ENCODE assay signal across 9 mouse cellular contexts in genomic region chr13:113865806-113866205, GRCm38 (mm10).
A peak's percentile ranks its signal among the peaks of the same experiment; 100 is the strongest.
DNase-seq lines count a peak whose midpoint lies in the region; ATAC-seq and TF ChIP-seq lines count a peak whose summit lies in the region.
"Had no signal": no experiment of that assay in that cellular context is flagged by ENCODE, and none has a peak within 500 bp of the region (broad histone marks: within the 10 kb centered on the region; RNA-seq: fewer than 3 reads in every experiment).

No protein-coding gene starts in this region.

- TF ChIP-seq CTCF in cortical plate, adult 2 months (IDR thresholded peaks at IDR 0.05; ENCODE audit: extremely low read depth, insufficient read depth, low read length): peak; percentile 88

- H3K4me2 ChIP-seq in midbrain, embryonic 11.5 days: no peak overlapping the region
- H3K4me2 ChIP-seq in midbrain, embryonic 15.5 days: no peak overlapping the region
- H3K4me2 ChIP-seq in neural tube, embryonic 11.5 days (ENCODE audit: low read depth): no peak overlapping the region
- H3K4me2 ChIP-seq: heart, embryonic 15.5 days had no signal

- H3K4me1 ChIP-seq in midbrain, embryonic 11.5 days (ENCODE audit: control insufficient read depth, insufficient read depth, low read length): no peaks in the 10 kb centered on the region
- H3K4me1 ChIP-seq in midbrain, embryonic 15.5 days: peaks cover 2% of the 10 kb centered on the region; the same call in 1 of the 2 replicates
- no peaks in the 10 kb centered on the region; the same call in 1 of the 2 replicates for H3K4me1 ChIP-seq in cortical plate, adult 2 months (ENCODE audit: control insufficient read depth, insufficient read depth, low read length)
- H3K4me1 ChIP-seq in limb, embryonic 10.5 days: peaks cover 21% of the 10 kb centered on the region
- no peaks in the 10 kb centered on the region for H3K4me1 ChIP-seq in neural tube, embryonic 11.5 days (ENCODE audit: control insufficient read depth, insufficient read depth, low read length)

- intact Hi-C loops in heart, postnatal 36 days (cut with DNase I): loop anchor here (1.0 to 10.0 kb wide), 5 partner anchors 72 to 821 kb away; partner anchors contain the start of genes Arl15 and Gpx8

- WGBS in midbrain, embryonic 11.5 days: 37% methylated on average over 7 of the region's 7 CpGs
- WGBS in midbrain, embryonic 15.5 days: 38% methylated on average over 7 of the region's 7 CpGs
- 42% methylated on average over 7 of the region's 7 CpGs for WGBS in limb, embryonic 10.5 days
- WGBS in neural tube, embryonic 11.5 days: 41% methylated on average over 7 of the region's 7 CpGs

- no peak overlapping the region for H3K9ac ChIP-seq in midbrain, embryonic 11.5 days (ENCODE audit: low read length)
- H3K9ac ChIP-seq in midbrain, embryonic 15.5 days: no peak overlapping the region
- no peak overlapping the region for H3K9ac ChIP-seq in neural tube, embryonic 11.5 days (ENCODE audit: low read length)
- H3K9ac ChIP-seq: heart, embryonic 15.5 days had no signal

- no peak overlapping the region for H3K4me3 ChIP-seq in midbrain, embryonic 11.5 days (ENCODE audit: low read depth, low read length)
- no peak overlapping the region for H3K4me3 ChIP-seq in midbrain, embryonic 15.5 days
- no peak overlapping the region for H3K4me3 ChIP-seq in cortical plate, adult 2 months (ENCODE audit: insufficient read depth, low read length)
- no peak overlapping the region for H3K4me3 ChIP-seq in limb, embryonic 10.5 days
- no peak overlapping the region for H3K4me3 ChIP-seq in neural tube, embryonic 11.5 days (ENCODE audit: low read depth, low read length)
- H3K4me3 ChIP-seq: heart, embryonic 15.5 days had no signal

- peak; percentile 94 for DNase-seq in midbrain, embryonic 11.5 days (ENCODE audit: low spot score, missing footprints)
- peak; percentile 73 for DNase-seq in R1 (ENCODE audit: low read depth, low spot score)
- peak; percentile 54 to 73 for DNase-seq in heart, postnatal 36 days
- peak; percentile 68 for DNase-seq in limb, embryonic 10.5 days (ENCODE audit: low spot score)
- DNase-seq in neural tube, embryonic 11.5 days (ENCODE audit: low spot score): peak; percentile 60
- peak; percentile 51 for DNase-seq in urinary bladder, postnatal 25 days (ENCODE audit: low spot score)

- no peaks in the 10 kb centered on the region for H3K27me3 ChIP-seq in midbrain, embryonic 11.5 days (ENCODE audit: control insufficient read depth, insufficient read depth, low read length)
- H3K27me3 ChIP-seq in midbrain, embryonic 15.5 days (replicated peaks): no peaks in the 10 kb centered on the region
- no peaks in the 10 kb centered on the region for H3K27me3 ChIP-seq in limb, embryonic 10.5 days (ENCODE audit: low read depth, poor library complexity, severe bottlenecking)
- H3K27me3 ChIP-seq in neural tube, embryonic 11.5 days (ENCODE audit: control insufficient read depth, insufficient read depth, low read length): no peaks in the 10 kb centered on the region
- H3K27me3 ChIP-seq: heart, embryonic 15.5 days had no signal

- no peaks in the 10 kb centered on the region for H3K36me3 ChIP-seq in midbrain, embryonic 11.5 days (ENCODE audit: control insufficient read depth, insufficient read depth, low read length)
- no peaks in the 10 kb centered on the region for H3K36me3 ChIP-seq in midbrain, embryonic 15.5 days (replicated peaks)
- H3K36me3 ChIP-seq in limb, embryonic 10.5 days: no peaks in the 10 kb centered on the region
- H3K36me3 ChIP-seq in neural tube, embryonic 11.5 days (ENCODE audit: control insufficient read depth, insufficient read depth, low read length): no peaks in the 10 kb centered on the region
- H3K36me3 ChIP-seq: heart, embryonic 15.5 days had no signal

- H3K9me3 ChIP-seq in midbrain, embryonic 11.5 days (ENCODE audit: control insufficient read depth, low read length): no peaks in the 10 kb centered on the region
- H3K9me3 ChIP-seq in midbrain, embryonic 15.5 days: no peaks in the 10 kb centered on the region
- no peaks in the 10 kb centered on the region for H3K9me3 ChIP-seq in limb, embryonic 10.5 days (replicated peaks)
- H3K9me3 ChIP-seq in neural tube, embryonic 11.5 days (ENCODE audit: control insufficient read depth, low read length): no peaks in the 10 kb centered on the region
- H3K9me3 ChIP-seq: heart, embryonic 15.5 days had no signal

- ATAC-seq in midbrain, embryonic 11.5 days (ENCODE audit: low FRiP score): no peak
- ATAC-seq in midbrain, embryonic 15.5 days (replicated peaks): no peak
- ATAC-seq in neural tube, embryonic 11.5 days (ENCODE audit: insufficient read depth, low FRiP score, low TSS enrichment): no peak

- no peak for TF ChIP-seq POLR2A in cortical plate, adult 2 months (IDR thresholded peaks at IDR 0.05; ENCODE audit: extremely low read depth, insufficient read depth, low read length)

- H3K27ac ChIP-seq in midbrain, embryonic 11.5 days (ENCODE audit: low read depth, low read length): no peak overlapping the region
- no peak overlapping the region for H3K27ac ChIP-seq in midbrain, embryonic 15.5 days
- H3K27ac ChIP-seq in cortical plate, adult 2 months (ENCODE audit: insufficient read depth, low read length): no peak overlapping the region
- no peak overlapping the region for H3K27ac ChIP-seq in limb, embryonic 10.5 days
- H3K27ac ChIP-seq in neural tube, embryonic 11.5 days (ENCODE audit: low read depth, low read length): no peak overlapping the region
- H3K27ac ChIP-seq: heart, embryonic 15.5 days had no signal
